Mouse (Mus musculus): ENCODE measurements around the gene Pgghg. TPM values are rescaled to one million over a fixed set of nuclear protein-coding genes. Genes with fewer than 3 reads are reported as not detected.

Pgghg gene
- total RNA-seq, 2 experiments from 2014 or later: 7.6 to 13.1 TPM

DNA sequence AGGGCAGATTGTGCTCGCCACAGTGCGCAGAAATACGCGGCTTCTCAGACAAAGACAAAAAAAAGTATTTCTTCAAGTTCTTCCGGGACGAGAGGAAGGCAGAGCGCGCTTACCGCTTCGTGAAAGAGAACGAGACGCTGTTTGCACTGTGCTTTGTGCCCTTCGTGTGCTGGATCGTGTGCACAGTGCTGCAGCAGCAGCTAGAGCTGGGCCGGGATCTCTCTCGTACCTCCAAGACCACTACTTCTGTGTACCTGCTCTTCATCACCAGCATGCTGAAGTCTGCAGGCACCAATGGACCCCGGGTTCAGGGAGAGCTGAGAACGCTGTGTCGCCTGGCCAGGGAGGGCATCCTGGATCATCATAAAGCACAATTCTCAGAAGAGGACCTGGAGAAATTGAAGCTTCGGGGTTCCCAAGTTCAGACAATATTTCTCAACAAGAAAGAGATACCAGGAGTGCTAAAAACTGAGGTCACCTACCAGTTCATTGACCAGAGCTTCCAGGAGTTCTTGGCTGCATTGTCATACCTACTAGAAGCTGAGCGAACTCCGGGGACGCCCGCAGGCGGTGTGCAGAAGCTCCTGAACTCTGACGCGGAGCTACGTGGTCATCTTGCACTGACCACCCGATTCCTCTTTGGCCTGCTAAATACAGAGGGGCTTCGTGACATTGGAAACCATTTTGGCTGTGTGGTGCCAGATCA is 18.0 kb upstream of the Pgghg start:
- no peak for DNase-seq

GRCm38 (mm10) chr7:140927181-140927580 is 14.0 kb upstream of the Pgghg start:
- DNase-seq: no peak

DNA sequence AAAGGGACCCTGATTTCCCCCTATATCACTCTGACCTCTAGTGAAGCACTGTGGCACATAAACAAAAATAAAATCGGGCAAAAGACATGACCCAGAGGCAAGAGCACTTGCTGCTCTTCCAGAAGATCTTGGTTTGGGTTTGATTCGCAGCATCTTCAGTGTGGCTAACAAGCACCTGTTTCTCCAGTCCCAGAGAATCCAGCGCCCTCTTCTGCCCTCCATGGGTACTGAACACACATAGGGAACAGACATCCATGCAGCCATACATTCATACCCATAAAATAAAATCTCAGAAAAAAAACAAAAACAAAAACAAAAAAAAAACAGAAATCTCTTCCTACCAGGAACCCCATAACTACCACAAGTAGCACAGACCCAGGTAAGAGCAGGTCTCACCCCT is 2.8 kb upstream of the Pgghg start:
- no peak for DNase-seq

DNA sequence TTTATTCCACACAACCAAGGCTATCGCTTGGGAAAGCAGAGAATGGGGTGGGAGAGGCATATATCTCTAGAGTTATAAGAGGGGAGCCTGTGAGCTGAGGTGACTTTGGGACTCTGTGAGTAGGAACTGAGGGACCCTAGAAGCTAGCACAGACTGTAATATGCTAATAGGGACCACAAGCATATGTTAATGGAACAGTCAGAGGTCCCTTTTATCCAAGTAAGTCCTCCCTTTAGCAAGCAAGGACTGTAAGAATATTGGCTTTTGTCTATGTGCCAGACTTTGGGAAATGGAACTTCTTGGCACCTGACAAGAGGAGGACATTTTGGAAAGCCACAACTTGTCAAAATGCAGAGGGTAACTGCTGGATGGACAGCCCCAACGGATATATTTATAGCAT is 2.3 kb upstream of the Pgghg start:
- DNase-seq: no peak

DNA sequence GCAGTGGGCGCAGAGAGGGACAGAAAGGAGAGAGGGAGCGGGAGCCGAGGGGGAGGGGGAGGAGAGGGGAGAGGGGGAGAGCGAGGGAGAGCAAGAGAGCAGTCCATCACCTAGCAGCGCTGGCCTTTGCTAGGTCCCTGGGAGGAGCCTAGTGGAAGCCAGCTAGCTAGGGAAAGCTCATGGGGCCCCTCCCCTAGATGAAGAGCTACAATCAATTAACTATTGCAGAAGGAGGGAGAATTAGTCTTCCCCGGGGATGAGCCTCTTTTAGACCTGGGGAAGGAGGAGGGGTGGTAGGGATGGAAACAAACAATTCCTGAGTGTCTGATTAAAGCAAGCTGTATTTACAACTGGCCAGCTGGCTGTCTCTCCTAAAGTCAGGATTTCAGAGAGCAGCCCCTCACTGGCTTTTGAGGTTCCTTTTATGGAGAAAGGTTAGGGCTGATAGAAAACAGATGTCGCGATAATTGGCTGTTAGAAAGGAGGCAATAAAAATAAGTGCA is 1.5 kb upstream of the Pgghg start:
- no peak for DNase-seq

- DNase-seq: no peak
Observed at GRCm38 (mm10) chr7:140942341-140942740, 1.1 kb downstream of the Pgghg start.

DNA sequence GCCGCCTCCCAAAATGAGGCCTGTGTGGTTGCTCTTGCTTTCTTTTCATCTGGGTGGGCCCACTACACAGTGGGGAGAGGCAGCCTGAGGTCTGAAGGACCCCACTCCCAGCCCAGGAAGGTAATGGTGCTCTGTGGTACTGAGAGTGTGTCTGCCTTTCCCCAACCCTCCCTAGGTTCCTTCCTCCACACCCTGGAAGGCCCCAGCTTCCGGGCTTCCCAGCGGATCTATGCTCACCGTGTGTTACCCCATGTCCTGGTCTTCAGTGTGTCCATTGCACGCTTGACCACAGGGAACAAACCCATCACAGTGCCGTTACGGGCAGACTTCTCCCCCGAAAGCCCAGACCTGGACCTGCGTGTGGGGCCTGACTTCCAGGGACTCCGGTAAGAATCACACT is 1.6 kb downstream of the Pgghg start:
- DNase-seq: no peak

GRCm38 (mm10) chr7:140943356-140943755 is 2.2 kb downstream of the Pgghg start:
- no peak for DNase-seq

GRCm38 (mm10) chr7:140944236-140944635 is 3.0 kb downstream of the Pgghg start:
- DNase-seq: no peak

GRCm38 (mm10) chr7:140945247-140945646 is 4.1 kb downstream of the Pgghg start:
- no peak for DNase-seq

GRCm38 (mm10) chr7:140946311-140946710 is 5.1 kb downstream of the Pgghg start:
- no peak for DNase-seq

DNA sequence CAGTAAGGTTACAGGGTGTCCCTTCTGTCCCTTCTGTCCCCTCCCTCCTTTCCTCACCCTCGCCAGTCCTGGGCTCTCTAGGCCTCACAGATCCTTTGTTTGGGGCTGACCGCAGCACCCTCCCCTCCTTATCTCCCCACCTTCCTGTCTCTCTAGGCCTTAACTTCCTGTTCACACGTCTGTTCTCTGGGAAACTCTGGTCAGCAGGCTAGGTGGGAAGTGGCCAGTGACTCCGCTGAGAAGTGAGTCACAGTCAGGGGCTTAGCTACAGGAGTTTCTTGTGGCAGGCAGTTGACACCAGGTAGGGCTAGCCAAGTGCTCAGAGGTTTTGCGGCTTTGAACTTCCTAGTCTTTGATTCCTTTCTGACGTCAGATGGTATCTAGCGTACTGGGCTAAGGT is 5.8 kb downstream of the Pgghg start:
- no peak for DNase-seq

DNA sequence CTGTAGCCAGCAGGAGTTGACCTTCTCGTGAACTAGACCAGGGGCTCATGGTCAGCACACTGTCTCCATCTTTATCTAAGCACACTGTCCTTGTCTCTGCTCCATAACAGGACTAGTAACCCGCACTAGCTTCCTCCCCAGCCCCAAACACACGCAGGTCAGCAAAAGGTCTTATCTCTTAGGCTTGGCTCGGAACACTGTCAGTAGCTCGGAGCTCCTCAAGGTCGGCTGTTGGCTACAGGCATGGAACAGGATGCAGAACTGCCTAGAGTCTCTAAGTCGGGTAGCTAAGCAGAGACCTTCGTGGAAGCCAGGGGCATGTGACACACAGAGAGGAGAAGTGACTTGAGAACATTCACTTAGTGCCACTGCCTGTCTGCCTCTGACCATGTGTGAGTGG is 7.0 kb downstream of the Pgghg start:
- no peak for DNase-seq

GRCm38 (mm10) chr7:140949255-140949654 is 8.1 kb downstream of the Pgghg start:
- DNase-seq: no peak

DNA sequence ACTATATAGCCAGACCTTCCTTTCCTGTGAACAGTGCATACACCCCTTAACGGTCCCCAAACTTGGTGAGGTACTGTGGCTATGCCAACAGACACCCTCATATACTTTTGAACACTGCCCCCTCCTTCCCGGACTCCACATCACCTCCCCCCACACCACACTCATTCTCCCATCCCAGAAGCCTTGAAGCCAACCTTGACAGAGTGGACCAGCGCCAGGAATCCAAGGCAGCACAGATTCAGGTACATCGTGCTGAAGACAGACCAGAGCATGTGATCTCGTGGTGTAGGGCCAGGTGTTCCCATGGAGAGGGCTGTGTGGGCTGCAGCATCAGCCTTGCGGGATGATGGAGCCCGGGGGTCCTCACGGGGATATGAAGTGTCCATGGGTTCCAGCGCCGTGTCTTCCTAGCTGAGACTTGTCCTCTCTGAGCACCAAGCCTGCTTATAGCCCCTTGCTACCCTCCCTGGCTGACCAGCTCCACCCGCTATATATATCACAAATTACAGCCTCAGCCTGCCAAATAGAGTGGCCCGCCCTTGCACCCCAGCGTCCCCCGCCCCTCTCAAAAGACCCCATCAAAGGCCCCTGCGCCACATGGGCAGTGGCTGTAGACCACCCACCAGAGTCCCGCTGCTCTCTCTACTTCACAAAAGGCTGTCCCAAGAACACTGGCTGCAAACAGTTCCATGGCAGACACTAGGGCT is 8.8 kb downstream of the Pgghg start, which contains the start of gene Ifitm5:
Gene Ifitm5 (minus strand): TSS at position 468 of the 707 bp plus-strand sequence.
- no peak for DNase-seq

- DNase-seq: no peak
Observed at GRCm38 (mm10) chr7:140951051-140951450, 9.9 kb downstream of the Pgghg start.

DNA sequence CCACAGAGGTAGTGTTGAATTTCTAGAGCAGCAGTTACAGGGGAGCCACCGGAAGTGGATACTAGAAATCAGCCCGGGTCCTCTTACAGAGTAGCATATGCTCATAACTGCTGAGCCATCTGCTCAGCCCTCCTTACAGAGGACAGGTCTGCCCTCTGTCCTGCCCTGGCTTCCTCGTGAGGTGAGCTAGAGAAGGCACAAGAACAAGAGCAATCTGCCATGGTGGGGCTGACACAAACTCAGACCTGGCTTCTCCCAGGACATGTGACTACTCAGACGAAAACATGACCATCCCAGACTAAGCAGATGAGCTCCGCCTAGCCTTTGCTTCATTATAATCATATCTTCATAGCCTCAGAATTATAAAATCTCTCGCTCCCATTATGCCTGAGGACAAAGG is 10.6 kb downstream of the Pgghg start:
- DNase-seq: no peak

DNA sequence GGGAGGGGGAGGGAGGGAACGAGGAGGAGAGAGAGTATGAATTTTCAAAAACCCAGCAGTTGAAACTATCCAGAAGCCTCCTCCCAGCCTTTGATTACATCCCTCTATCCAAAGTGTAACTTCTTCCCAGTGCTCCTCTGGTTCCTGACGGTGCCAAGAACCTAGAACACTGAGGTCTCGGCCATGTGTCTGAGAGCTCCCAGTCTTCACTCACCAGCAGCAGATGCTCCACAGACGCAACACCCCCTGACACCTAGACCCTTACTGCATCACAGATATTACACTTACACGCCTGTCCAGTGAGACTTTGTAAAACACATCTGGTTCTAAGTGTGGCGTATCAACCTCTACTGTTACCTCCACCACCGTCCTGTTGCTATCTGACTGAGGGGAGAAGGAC is 11.2 kb downstream of the Pgghg start:
- DNase-seq: no peak

GRCm38 (mm10) chr7:140953133-140953532 is 11.9 kb downstream of the Pgghg start:
- no peak for DNase-seq

DNA sequence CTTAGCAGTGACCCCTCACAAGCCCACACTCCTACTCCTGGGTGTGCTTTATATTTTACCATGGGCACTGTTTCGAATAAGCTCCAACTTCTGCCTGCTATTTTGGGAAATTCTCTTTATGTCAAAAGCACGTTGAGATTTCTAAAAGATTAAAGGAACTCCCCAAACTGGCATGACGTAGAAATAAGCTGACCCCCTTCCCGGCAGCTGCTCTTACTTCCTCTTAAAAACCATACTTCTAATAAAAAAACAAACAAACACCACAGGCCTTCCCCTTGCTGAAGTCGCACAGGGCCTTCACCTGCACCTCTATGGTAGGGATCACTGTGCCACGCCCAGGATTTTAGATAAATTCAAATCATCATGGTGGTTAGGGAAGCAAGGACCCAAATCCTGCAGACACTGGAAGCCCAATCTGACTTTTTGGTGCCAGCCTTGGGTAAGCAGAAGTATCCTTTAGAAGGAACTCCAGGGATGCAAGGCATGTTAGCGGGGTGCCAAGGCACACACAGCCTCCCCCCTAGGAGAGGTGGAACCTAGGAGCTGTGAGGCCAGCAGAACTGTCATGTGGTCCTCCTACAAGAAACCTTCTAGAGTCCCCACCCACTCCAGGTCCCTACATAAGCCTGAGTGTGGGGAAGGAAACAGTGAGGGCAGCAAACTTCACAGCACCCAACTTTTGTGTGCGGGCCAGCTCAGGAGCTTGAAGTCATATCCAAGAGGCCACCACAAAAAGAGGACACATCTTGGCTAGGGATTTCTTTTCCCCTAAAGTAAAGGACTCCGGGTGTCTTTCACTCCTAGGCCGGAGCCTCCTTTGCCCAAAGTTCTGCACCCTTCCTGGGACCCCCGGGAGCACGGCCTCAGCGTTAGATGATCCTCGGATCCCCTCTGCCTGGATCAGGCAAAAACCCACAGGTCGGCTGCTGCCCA is 12.9 kb downstream of the Pgghg start:
- no peak for DNase-seq

DNA sequence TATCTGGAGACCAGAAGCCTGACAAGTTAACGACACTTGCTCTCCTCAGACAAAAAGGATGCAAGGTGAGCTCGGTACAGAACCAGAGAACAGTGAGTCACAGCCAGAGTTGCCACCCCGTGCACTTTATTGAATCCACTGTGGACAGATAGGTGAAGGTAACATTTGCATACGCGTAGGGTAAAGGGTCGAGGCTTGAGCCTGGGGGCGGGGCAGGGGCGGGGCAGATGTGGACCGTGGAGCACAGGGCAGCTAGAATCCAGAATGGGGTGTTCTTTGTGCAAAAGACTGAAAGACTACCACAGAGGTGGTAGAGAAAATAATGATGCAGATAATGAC is 13.5 kb downstream of the Pgghg start:
- no peak for DNase-seq

DNA sequence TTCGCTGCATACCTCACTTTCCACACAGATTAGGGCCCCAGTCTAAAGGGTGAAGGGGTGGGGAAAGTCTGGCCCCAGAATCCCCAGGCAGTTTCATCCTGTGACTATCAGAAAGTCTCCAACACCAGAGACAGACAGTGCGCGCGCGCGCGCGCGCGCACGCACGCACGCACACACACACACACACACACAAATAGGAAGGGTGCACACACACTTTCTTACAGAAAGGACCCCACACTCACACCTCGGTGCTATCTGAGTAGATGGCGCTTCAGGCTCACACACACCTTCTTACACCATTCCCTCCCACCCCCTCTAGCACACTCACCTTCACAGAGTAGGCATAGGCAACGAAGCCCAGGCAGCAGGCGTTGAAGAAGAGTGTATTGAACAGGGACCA is 14.2 kb downstream of the Pgghg start:
- DNase-seq: no peak

Measured in gastrocnemius, postnatal 10 days (tissue).